Mouse (Mus musculus): Measurements from ENCODE around the gene Patl1. TPM values are rescaled to one million over a fixed set of nuclear protein-coding genes. Genes with fewer than 3 reads are reported as not detected.

Patl1 gene
- polyA plus RNA-seq, 1 experiment from 2014 or later = 23.2 TPM

Small RNAs within 50 kb of the gene (microRNA-seq; reads per million reads assigned to microRNA genes)
- gene Mir6994 = 8.4 reads per million, percentile 38 among the genes with 10 or more reads in this experiment

Other genes starting within 250 kb of the Patl1 start
- not detected in 2 replicates for gene Oosp1, start 221.2 kb upstream of the Patl1 start, polyA plus RNA-seq (2014; fragmentation: Nextera tagmentation; extraction: Ambion mirVana)
- gene Oosp3, start 215.3 kb upstream of the Patl1 start, polyA plus RNA-seq (2014; fragmentation: Nextera tagmentation; extraction: Ambion mirVana) = not detected in 2 replicates
- gene Gif, start 164.8 kb upstream of the Patl1 start, polyA plus RNA-seq (2014; fragmentation: Nextera tagmentation; extraction: Ambion mirVana) = not detected in 2 replicates
- gene Mrpl16, start 142.0 kb upstream of the Patl1 start, polyA plus RNA-seq (2014; fragmentation: Nextera tagmentation; extraction: Ambion mirVana) = 67.1 and 67.8 TPM in 2 replicates
- gene Stx3, start 93.0 kb upstream of the Patl1 start, polyA plus RNA-seq (2014; fragmentation: Nextera tagmentation; extraction: Ambion mirVana) = 28.4 and 30.0 TPM in 2 replicates
- gene Olfr1417, start 73.2 kb upstream of the Patl1 start, polyA plus RNA-seq (2014; fragmentation: Nextera tagmentation; extraction: Ambion mirVana) = 0.12 TPM in 1 of 2 replicates, not detected in the other
- gene Olfr1418, start 51.3 kb upstream of the Patl1 start, polyA plus RNA-seq (2014; fragmentation: Nextera tagmentation; extraction: Ambion mirVana) = not detected in 2 replicates
- not detected in 2 replicates for gene Olfr1419, start 37.3 kb upstream of the Patl1 start, polyA plus RNA-seq (2014; fragmentation: Nextera tagmentation; extraction: Ambion mirVana)
- gene Olfr1420, start 25.8 kb upstream of the Patl1 start, polyA plus RNA-seq (2014; fragmentation: Nextera tagmentation; extraction: Ambion mirVana) = 0.07 and 0.12 TPM in 2 replicates
- 8.8 and 9.0 TPM in 2 replicates for gene Osbp, start 53.5 kb downstream of the Patl1 start, polyA plus RNA-seq (2014; fragmentation: Nextera tagmentation; extraction: Ambion mirVana)
- not detected in 2 replicates for gene Olfr1423, start 128.9 kb downstream of the Patl1 start, polyA plus RNA-seq (2014; fragmentation: Nextera tagmentation; extraction: Ambion mirVana)
- gene Olfr1424, start 150.3 kb downstream of the Patl1 start, polyA plus RNA-seq (2014; fragmentation: Nextera tagmentation; extraction: Ambion mirVana) = 0.12 TPM in 1 of 2 replicates, not detected in the other
- not detected in 2 replicates for gene Olfr1425, start 165.3 kb downstream of the Patl1 start, polyA plus RNA-seq (2014; fragmentation: Nextera tagmentation; extraction: Ambion mirVana)
- gene Olfr1426, start 179.6 kb downstream of the Patl1 start, polyA plus RNA-seq (2014; fragmentation: Nextera tagmentation; extraction: Ambion mirVana) = not detected in 2 replicates
- not detected in 2 replicates for gene Olfr1427, start 190.9 kb downstream of the Patl1 start, polyA plus RNA-seq (2014; fragmentation: Nextera tagmentation; extraction: Ambion mirVana)
- gene Olfr1428, start 203.5 kb downstream of the Patl1 start, polyA plus RNA-seq (2014; fragmentation: Nextera tagmentation; extraction: Ambion mirVana) = not detected in 2 replicates
- not detected in 2 replicates for gene Olfr76, start 210.8 kb downstream of the Patl1 start, polyA plus RNA-seq (2014; fragmentation: Nextera tagmentation; extraction: Ambion mirVana)

Measured in intestine, embryonic 14.5 days (tissue).